Mouse (Mus musculus) MEL (cell line): ENCODE results near the gene Klhdc4. TPM values are rescaled to one million over a fixed set of nuclear protein-coding genes. Genes with fewer than 3 reads are reported as not detected.

ENCODE experiments used
- DNase-seq: peaks from one replicate; pipeline ENCODE4 v3.0.0; 2011; ENCODE audit warnings: low read depth, low spot score
- H3K27ac ChIP-seq: 2 replicates; pipeline ENCODE4 v1.5.1; 2012; ENCODE audit warnings: low read depth, mild to moderate bottlenecking, control low read depth, low read length, moderate library complexity; ENCODE audit not compliant: control insufficient read depth
- H3K27me3 ChIP-seq, 2 experiments: fragments of 150-350 bp in 1 of 2; sonication (generic) in 1 of 2; 2 replicates each; pipeline ENCODE4 v1.6.1; 2012; ENCODE audit warnings: low read length in 2 of 2, mild to moderate bottlenecking in 2 of 2, improper control_type of control experiment in 1 of 2, moderate library complexity in 1 of 2; ENCODE audit not compliant: insufficient read depth in 2 of 2, control insufficient read depth in 1 of 2
- H3K36me3 ChIP-seq, 2 experiments: 2 replicates each; pipeline ENCODE4 v1.6.1; 2012 to 2014; ENCODE audit warnings: low read length in 2 of 2, improper control_type of control experiment in 1 of 2, inconsistent platforms in 1 of 2, mild to moderate bottlenecking in 1 of 2; ENCODE audit not compliant: insufficient read depth in 2 of 2, control insufficient read depth in 1 of 2
- H3K4me1 ChIP-seq, 2 experiments: fragments of 150-350 bp in 1 of 2; sonication (generic) in 1 of 2; 2 replicates each; pipeline ENCODE4 v1.6.1; 2012; ENCODE audit warnings: low read length in 2 of 2, improper control_type of control experiment in 1 of 2, mild to moderate bottlenecking in 1 of 2; ENCODE audit not compliant: insufficient read depth in 2 of 2, control insufficient read depth in 1 of 2
- H3K4me3 ChIP-seq, 2 experiments: fragments of 150-350 bp in 1 of 2; sonication (generic) in 1 of 2; 2 replicates each; pipeline ENCODE4 v1.5.1; 2012; ENCODE audit warnings: low read depth in 2 of 2, low read length in 2 of 2, mild to moderate bottlenecking in 2 of 2, moderate library complexity in 2 of 2, control low read depth in 1 of 2, improper control_type of control experiment in 1 of 2; ENCODE audit not compliant: control insufficient read depth in 1 of 2, insufficient read depth in 1 of 2
- H3K79me2 ChIP-seq: 2 replicates; pipeline ENCODE4 v1.6.1; 2012; ENCODE audit warnings: mild to moderate bottlenecking, low read length, moderate library complexity; ENCODE audit not compliant: control insufficient read depth, poor library complexity, insufficient read depth
- H3K9ac ChIP-seq: 2 replicates; pipeline ENCODE4 v1.6.1; 2012; ENCODE audit warnings: low read depth, mild to moderate bottlenecking, control low read depth, low read length, moderate library complexity; ENCODE audit not compliant: control insufficient read depth, poor library complexity, severe bottlenecking
- H3K9me3 ChIP-seq: fragments of 150-350 bp; sonication (generic); replicated peaks from 2 replicates; pipeline ENCODE4 v1.6.1; 2012; ENCODE audit warnings: mild to moderate bottlenecking, low read length, improper control_type of control experiment, moderate library complexity; ENCODE audit not compliant: insufficient read depth
- BHLHE40 ChIP-seq: IDR thresholded peaks from 2 replicates; pipeline ENCODE4 v1.6.1; 2012; ENCODE audit warnings: low read depth, mild to moderate bottlenecking, inconsistent platforms, low read length, improper control_type of control experiment, borderline replicate concordance
- CHD2 ChIP-seq: IDR thresholded peaks from 2 replicates; pipeline ENCODE4 v1.6.1; 2011; ENCODE audit warnings: low read length, improper control_type of control experiment
- EP300 ChIP-seq, 2 experiments: IDR thresholded peaks; 2 replicates each; pipeline ENCODE4 v1.6.1; 2011; ENCODE audit warnings: improper control_type of control experiment in 2 of 2, low read length in 2 of 2, low read depth in 1 of 2, mild to moderate bottlenecking in 1 of 2
- KAT2A ChIP-seq: conservative IDR thresholded peaks from 2 replicates; pipeline ENCODE4 v1.6.1; 2012; ENCODE audit warnings: low read depth, low read length, improper control_type of control experiment, inconsistent platforms
- MAZ ChIP-seq: IDR thresholded peaks from 2 replicates; pipeline ENCODE4 v1.6.1; 2012; ENCODE audit warnings: low read depth, mild to moderate bottlenecking, inconsistent platforms, low read length, improper control_type of control experiment
- MEF2A ChIP-seq: IDR thresholded peaks from 2 replicates; pipeline ENCODE4 v1.6.1; 2014; ENCODE audit warnings: low read depth, mild to moderate bottlenecking, inconsistent platforms, low read length, improper control_type of control experiment; ENCODE audit not compliant: poor library complexity, insufficient replicate concordance, severe bottlenecking; ENCODE audit errors: extremely low read depth
- NRF1 ChIP-seq: IDR thresholded peaks from 2 replicates; pipeline ENCODE4 v1.6.1; 2014; ENCODE audit warnings: low read depth, mild to moderate bottlenecking, inconsistent platforms, low read length, improper control_type of control experiment, moderate library complexity; ENCODE audit not compliant: poor library complexity, insufficient read depth, severe bottlenecking
- RCOR1 ChIP-seq: IDR thresholded peaks from 2 replicates; pipeline ENCODE4 v1.6.1; 2012; ENCODE audit warnings: low read depth, mild to moderate bottlenecking, inconsistent platforms, low read length, improper control_type of control experiment
- TAL1 ChIP-seq: IDR thresholded peaks from 2 replicates; pipeline ENCODE4 v1.6.1; 2012; ENCODE audit warnings: mild to moderate bottlenecking, inconsistent platforms, low read length, moderate library complexity, mixed read lengths
- TBP ChIP-seq: IDR thresholded peaks from 2 replicates; pipeline ENCODE4 v1.8.0; 2011; ENCODE audit warnings: low read depth, low read length, improper control_type of control experiment
- TCF12 ChIP-seq: IDR thresholded peaks from 2 replicates; pipeline ENCODE4 v1.6.1; 2014; ENCODE audit warnings: low read depth, mild to moderate bottlenecking, inconsistent platforms, low read length, improper control_type of control experiment, moderate library complexity
- USF1 ChIP-seq: IDR thresholded peaks from 2 replicates; pipeline ENCODE4 v1.6.1; 2014; ENCODE audit warnings: low read depth, mild to moderate bottlenecking, inconsistent platforms, low read length, improper control_type of control experiment, moderate library complexity
- ZMIZ1 ChIP-seq: IDR thresholded peaks from 2 replicates; pipeline ENCODE4 v1.6.1; 2012; ENCODE audit warnings: low read depth, mild to moderate bottlenecking, inconsistent platforms, low read length, improper control_type of control experiment, moderate library complexity
- ZNF384 ChIP-seq: IDR thresholded peaks from 2 replicates; pipeline ENCODE4 v1.6.1; 2012; ENCODE audit warnings: low read depth, mild to moderate bottlenecking, inconsistent platforms, low read length, improper control_type of control experiment
- polyA plus RNA-seq, 2 experiments: library from polyadenylated mRNA; stranded (reverse) in 1 of 2; unstranded in 1 of 2; fragments of >175 nt in 1 of 2; fragments of >200 nt in 1 of 2; gene quantifications; 2 replicates each; pipeline versions ENCODE4 v1.2.1 to v1.2.4; 2012; ENCODE audit warnings: low replicate concordance in 2 of 2, low read depth in 1 of 2; ENCODE audit not compliant: insufficient read length in 2 of 2, insufficient read depth in 1 of 2, missing spikeins in 1 of 2
- total RNA-seq: library from RNA; depleted of rRNA; stranded (reverse); fragments of 300-350 nt; gene quantifications from 2 replicates; pipeline ENCODE4 v1.2.3, GENCODE M21; 2012

Klhdc4 gene
- total and polyA plus RNA-seq, 3 experiments: 49.8 to 65.2 TPM; not detected in 1

DNA sequence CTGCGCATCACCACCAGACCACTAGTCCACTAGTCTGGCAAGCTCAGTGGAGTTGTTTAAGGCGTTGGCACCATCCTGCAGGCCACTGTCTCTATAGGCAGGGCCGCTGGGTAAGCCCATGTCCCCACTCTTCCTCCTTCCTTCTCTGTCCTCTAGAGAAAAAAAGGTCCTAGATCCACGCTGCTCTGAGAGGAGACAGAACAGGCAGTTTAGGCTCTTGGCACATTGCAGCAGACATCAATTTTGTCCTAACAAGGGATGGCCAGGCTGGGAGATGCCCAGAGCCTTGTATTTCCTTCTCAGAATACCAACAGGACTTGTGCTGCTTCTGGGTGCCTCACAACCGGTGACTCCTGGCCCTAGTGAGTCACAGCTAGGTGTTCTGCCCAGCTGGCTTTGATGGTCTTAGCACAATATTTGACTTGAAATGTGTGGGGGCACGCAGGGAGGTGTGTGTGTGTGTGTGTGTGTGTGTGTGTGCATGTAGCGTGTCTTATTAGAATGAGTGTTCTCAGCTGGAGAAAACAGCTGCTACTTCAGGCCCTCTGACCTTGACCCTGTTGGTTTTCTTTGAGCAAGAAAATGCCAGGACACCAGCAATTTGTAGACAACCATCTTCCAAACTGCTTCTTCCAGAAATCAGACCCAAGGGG is 48.6 kb upstream of the Klhdc4 start:
- H3K27ac ChIP-seq: no peak overlapping the region

DNA sequence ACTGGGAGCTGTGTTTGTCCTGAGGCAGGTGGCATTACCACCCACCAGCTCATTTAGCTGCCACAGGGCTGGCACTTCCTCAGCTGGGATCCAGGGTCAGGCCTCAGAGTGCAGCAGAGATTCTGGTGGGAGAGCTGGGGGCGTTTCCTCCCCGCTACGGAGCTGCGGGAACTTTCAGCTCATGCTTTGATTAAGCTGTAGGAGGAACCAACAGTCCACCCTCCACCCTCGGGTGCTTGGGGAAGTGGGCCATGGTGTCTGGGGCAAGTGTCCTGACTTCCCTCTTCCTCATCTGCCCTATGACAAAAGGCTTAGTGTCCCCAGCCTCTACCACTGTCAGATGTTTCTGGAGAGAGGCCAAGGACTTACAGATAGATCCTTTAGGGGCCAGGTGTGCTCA is 47.8 kb upstream of the Klhdc4 start:
- Histone ChIP-seq H3K36me3 (peaks cover 0 to 26% of the 10 kb centered on the region in 2 experiments; a peak in 3 of 4 replicates), H3K9ac (no peak overlapping the region), H3K4me1 (peaks cover 12 to 28% of the 10 kb centered on the region in 2 experiments), H3K4me3 (no peak overlapping the region), H3K27ac (0 out of 2 replicates have a peak overlapping the region, but pooled peaks have one; percentile 5), H3K79me2 (no peaks in the 10 kb centered on the region), H3K27me3 (no peaks in the 10 kb centered on the region), H3K9me3 (no peaks in the 10 kb centered on the region)
- TF ChIP-seq RCOR1 (peak; percentile 48; the same call in 1 of the 2 replicates), CHD2 (no peak), TBP (no peak), USF1 (no peak), MEF2A (no peak), KAT2A (no peak), MAZ (no peak)
- peak; percentile 73 for DNase-seq

More for the DNA sequence above, 48.6 kb upstream of the Klhdc4 start:
- no peaks in the 10 kb centered on the region for H3K27me3 ChIP-seq
- DNase-seq: no peak
- H3K79me2 ChIP-seq: no peaks in the 10 kb centered on the region
- peaks cover 12 to 25% of the 10 kb centered on the region in 2 experiments for H3K4me1 ChIP-seq
- no peak overlapping the region for H3K9ac ChIP-seq
- TF ChIP-seq NRF1 (no peak), EP300 (IDR thresholded peaks at IDR 0.05; ENCODE audit: low read depth in 1 of 2, low read length in 2 of 2) (no peak), BHLHE40 (no peak), ZMIZ1 (no peak; the same call in 1 of the 2 replicates), ZNF384 (no peak), TCF12 (no peak), TBP (no peak), TAL1 (no peak)
- H3K36me3 ChIP-seq: peaks cover 0 to 26% of the 10 kb centered on the region in 2 experiments; a peak in 3 of 4 replicates
- no peak overlapping the region for H3K4me3 ChIP-seq
- H3K9me3 ChIP-seq: no peaks in the 10 kb centered on the region
